Mouse (Mus musculus): ENCODE data around the gene Vmp1. TPM values are rescaled to one million over a fixed set of nuclear protein-coding genes. Genes with fewer than 3 reads are reported as not detected.

The Vmp1 gene
- polyA plus RNA-seq, 1 experiment from 2014 or later, result 220 TPM

MicroRNAs encoded within 50 kb of the gene (microRNA counts, 519-probe panel; counts per million panel counts)
- microRNA mmu-miR-21, result 3,635 counts per million, percentile 91 among the panel's probes with 10 or more counts

Small RNAs within 50 kb of the gene (microRNA-seq; reads per million reads assigned to microRNA genes)
- gene Mir21a, result 24,929 reads per million, percentile 97 among the genes with 10 or more reads in this experiment

Other genes starting within 250 kb of the Vmp1 start
- 69.0 and 69.1 TPM in 2 replicates for gene Rnft1, start 199.2 kb downstream of the Vmp1 start, polyA plus RNA-seq (2015; fragmentation: Nextera tagmentation; extraction: Ambion mirVana)
- gene Rps6kb1, start 139.0 kb downstream of the Vmp1 start, polyA plus RNA-seq (2015; fragmentation: Nextera tagmentation; extraction: Ambion mirVana), result 45.2 and 56.8 TPM in 2 replicates
- 9.3 and 11.4 TPM in 2 replicates for gene Tubd1, start 138.8 kb downstream of the Vmp1 start, polyA plus RNA-seq (2015; fragmentation: Nextera tagmentation; extraction: Ambion mirVana)
- 27.0 and 28.2 TPM in 2 replicates for gene Ptrh2, start 149 bp upstream of the Vmp1 start, polyA plus RNA-seq (2015; fragmentation: Nextera tagmentation; extraction: Ambion mirVana)
- 124 and 144 TPM in 2 replicates for gene Cltc, start 73.7 kb upstream of the Vmp1 start, polyA plus RNA-seq (2015; fragmentation: Nextera tagmentation; extraction: Ambion mirVana)
- 12.8 and 13.2 TPM in 2 replicates for gene Dhx40, start 123.9 kb upstream of the Vmp1 start, polyA plus RNA-seq (2015; fragmentation: Nextera tagmentation; extraction: Ambion mirVana)

Measured in intestine, embryonic 16.5 days (tissue).